Mouse (Mus musculus) heart, embryonic 16.5 days (tissue): Measurements from ENCODE around the gene Rexo2. TPM values are rescaled to one million over a fixed set of nuclear protein-coding genes. Genes with fewer than 3 reads are reported as not detected.
"Not testable (repeated sequence)": the region's sequence is repeated elsewhere in the genome, so short reads cannot be mapped to it uniquely, and the experiment has no call there.

Experiments used
- ATAC-seq: fragments of 200-750 bp; cut with Nextera tagmentation; replicated peaks from 2 replicates; pipeline ENCODE4 v1.8.0; 2017; ENCODE audit warnings: moderate number of reproducible peaks; ENCODE audit not compliant: insufficient read depth, low FRiP score; ENCODE audit errors: extremely low read depth
- H3K27ac ChIP-seq: fragments of 300-500 bp; sonication (generic); 2 replicates; pipeline ENCODE4 v1.5.1; 2014; ENCODE audit warnings: mild to moderate bottlenecking, low read length, control low read depth, moderate library complexity
- H3K27me3 ChIP-seq: fragments of 300-500 bp; sonication (generic); 2 replicates; pipeline ENCODE4 v1.6.1; 2014; ENCODE audit warnings: low read length, mixed read lengths; ENCODE audit not compliant: control insufficient read depth, insufficient read depth
- H3K36me3 ChIP-seq: fragments of 300-500 bp; sonication (generic); 2 replicates; pipeline ENCODE4 v1.6.1; 2014; ENCODE audit not compliant: control insufficient read depth, insufficient read depth
- H3K4me1 ChIP-seq: fragments of 300-500 bp; sonication (generic); 2 replicates; pipeline ENCODE4 v1.6.1; 2014; ENCODE audit warnings: low read length, mixed read lengths; ENCODE audit not compliant: control insufficient read depth, insufficient read depth
- H3K4me2 ChIP-seq: fragments of 300-500 bp; sonication (generic); 2 replicates; pipeline ENCODE4 v1.6.1; 2014; ENCODE audit warnings: low read depth, mild to moderate bottlenecking, control low read depth, low read length
- H3K4me3 ChIP-seq: fragments of 300-500 bp; sonication (generic); 2 replicates; pipeline ENCODE4 v1.5.1; 2014; ENCODE audit warnings: mild to moderate bottlenecking, control low read depth, low read length
- H3K9ac ChIP-seq: fragments of 300-500 bp; sonication (generic); 2 replicates; pipeline ENCODE4 v1.6.1; 2014; ENCODE audit warnings: low read length, control low read depth
- H3K9me3 ChIP-seq: fragments of 300-500 bp; sonication (generic); replicated peaks from 2 replicates; pipeline ENCODE4 v1.6.1; 2016; ENCODE audit warnings: low read length; ENCODE audit not compliant: control insufficient read depth
- WGBS: fragments of 180-500 bp; shearing (Covaris S2); extraction: QIAGEN DNeasy Blood & Tissue Kit; methylation state at CpG from one replicate; pipeline ENCODE4 v1.1.7; 2014; 5-methylcytosine and 5-hydroxymethylcytosine counted together
- polyA plus RNA-seq: library from polyadenylated mRNA; unstranded; fragments of >200 nt; fragmentation: Nextera tagmentation; extraction: Ambion mirVana; gene quantifications from 2 replicates; pipeline ENCODE4 v1.2.1, GENCODE M21; 2015

Gene Rexo2
- 102 and 108 TPM in 2 replicates for polyA plus RNA-seq

GRCm38 (mm10) chr9:48480411-48481213, at the start of gene Rexo2:
Gene Rexo2, minus strand, starts transcription at chr9:48480623.
- Histone ChIP-seq H3K4me3 (peak within 1 kb of the TSS; percentile 82), H3K27ac (peak within 1 kb of the TSS; percentile 19), H3K4me1 (peaks cover 11% of the 10 kb centered on the region; the same call in 1 of the 2 replicates), H3K4me2 (peak within 1 kb of the TSS; percentile 96), H3K27me3 (no peaks in the 10 kb centered on the region), H3K36me3 (peaks cover 10% of the 10 kb centered on the region), H3K9ac (peak within 1 kb of the TSS; percentile 79), H3K9me3 (no peaks in the 10 kb centered on the region)
- peak; percentile 99 for ATAC-seq
- WGBS: under 1% methylated on average over 49 of the region's 49 CpGs

- no peak for ATAC-seq
- no peak overlapping the region for H3K9ac ChIP-seq
- H3K27ac ChIP-seq: no peak overlapping the region
- no peaks in the 10 kb centered on the region for H3K4me1 ChIP-seq
- H3K36me3 ChIP-seq: no peaks in the 10 kb centered on the region
- no peaks in the 10 kb centered on the region for H3K27me3 ChIP-seq
- no peak overlapping the region for H3K4me3 ChIP-seq
- 91% methylated on average over 4 of the region's 4 CpGs for whole genome bisulfite sequencing
- H3K9me3 ChIP-seq: no peaks in the 10 kb centered on the region
- H3K4me2 ChIP-seq: no peak overlapping the region
Observed at GRCm38 (mm10) chr9:48526520-48526919, 46.1 kb upstream of the Rexo2 start.

- WGBS: 8% methylated on average over 1 of the region's 1 CpGs
Observed at GRCm38 (mm10) chr9:48525566-48525965, 45.1 kb upstream of the Rexo2 start.

GRCm38 (mm10) chr9:48520405-48520804, 40.0 kb upstream of the Rexo2 start:
- H3K9me3 ChIP-seq, H3K4me1 ChIP-seq, H3K4me2 ChIP-seq, H3K9ac ChIP-seq, ATAC-seq, H3K4me3 ChIP-seq, H3K27ac ChIP-seq, H3K36me3 ChIP-seq, H3K27me3 ChIP-seq: not testable (repeated sequence)
- no CpG with 5 or more reads among the region's 7 CpGs for WGBS

More at GRCm38 (mm10) chr9:48525566-48525965, 45.1 kb upstream of the Rexo2 start:
- no peak for ATAC-seq
- Histone ChIP-seq H3K9ac (no peak overlapping the region), H3K27me3 (no peaks in the 10 kb centered on the region), H3K27ac (no peak overlapping the region), H3K4me1 (no peaks in the 10 kb centered on the region), H3K4me3 (no peak overlapping the region), H3K9me3 (no peaks in the 10 kb centered on the region), H3K4me2 (no peak overlapping the region), H3K36me3 (no peaks in the 10 kb centered on the region)

GRCm38 (mm10) chr9:48517372-48518130, 37.1 kb upstream of the Rexo2 start:
- Histone ChIP-seq H3K9me3 (no peaks in the 10 kb centered on the region), H3K4me2 (no peak overlapping the region), H3K36me3 (no peaks in the 10 kb centered on the region), H3K27me3 (no peaks in the 10 kb centered on the region), H3K27ac (no peak overlapping the region), H3K9ac (no peak overlapping the region), H3K4me3 (no peak overlapping the region), H3K4me1 (peaks cover 10% of the 10 kb centered on the region)
- 81% methylated on average over 19 of the region's 19 CpGs for WGBS
- no peak for ATAC-seq

- H3K9me3 ChIP-seq: no peaks in the 10 kb centered on the region
- WGBS: 82% methylated on average over 11 of the region's 11 CpGs
- no peak for ATAC-seq
Observed at GRCm38 (mm10) chr9:48516615-48517371, 36.4 kb upstream of the Rexo2 start.

GRCm38 (mm10) chr9:48515332-48515731, 34.9 kb upstream of the Rexo2 start:
- H3K4me3 ChIP-seq: no peak overlapping the region
- no peak overlapping the region for H3K9ac ChIP-seq
- peak overlapping the region; percentile 92 for H3K27ac ChIP-seq
- 25% methylated on average over 1 of the region's 1 CpGs for WGBS
- ATAC-seq: peak; percentile 94
- no peaks in the 10 kb centered on the region for H3K36me3 ChIP-seq
- no peaks in the 10 kb centered on the region for H3K9me3 ChIP-seq
- H3K27me3 ChIP-seq: no peaks in the 10 kb centered on the region
- peaks cover 10% of the 10 kb centered on the region for H3K4me1 ChIP-seq
- H3K4me2 ChIP-seq: peak overlapping the region; percentile 34; the same call in 1 of the 2 replicates

More at GRCm38 (mm10) chr9:48516615-48517371, 36.4 kb upstream of the Rexo2 start:
- Histone ChIP-seq H3K4me1 (peaks cover 10% of the 10 kb centered on the region), H3K9ac (no peak overlapping the region), H3K27me3 (no peaks in the 10 kb centered on the region), H3K36me3 (no peaks in the 10 kb centered on the region), H3K4me2 (no peak overlapping the region), H3K27ac (peak overlapping the region; percentile 92), H3K4me3 (no peak overlapping the region)

GRCm38 (mm10) chr9:48510134-48510533, 29.7 kb upstream of the Rexo2 start:
- no peaks in the 10 kb centered on the region for H3K9me3 ChIP-seq
- H3K4me3 ChIP-seq: no peak overlapping the region
- no peaks in the 10 kb centered on the region for H3K27me3 ChIP-seq
- 79% methylated on average over 5 of the region's 5 CpGs for WGBS
- H3K9ac ChIP-seq: no peak overlapping the region
- no peaks in the 10 kb centered on the region for H3K36me3 ChIP-seq
- no peaks in the 10 kb centered on the region; the same call in 1 of the 2 replicates for H3K4me1 ChIP-seq
- no peak for ATAC-seq
- no peak overlapping the region for H3K4me2 ChIP-seq
- H3K27ac ChIP-seq: no peak overlapping the region
